Mouse (Mus musculus): ENCODE data around the gene Arid3c.

DNA sequence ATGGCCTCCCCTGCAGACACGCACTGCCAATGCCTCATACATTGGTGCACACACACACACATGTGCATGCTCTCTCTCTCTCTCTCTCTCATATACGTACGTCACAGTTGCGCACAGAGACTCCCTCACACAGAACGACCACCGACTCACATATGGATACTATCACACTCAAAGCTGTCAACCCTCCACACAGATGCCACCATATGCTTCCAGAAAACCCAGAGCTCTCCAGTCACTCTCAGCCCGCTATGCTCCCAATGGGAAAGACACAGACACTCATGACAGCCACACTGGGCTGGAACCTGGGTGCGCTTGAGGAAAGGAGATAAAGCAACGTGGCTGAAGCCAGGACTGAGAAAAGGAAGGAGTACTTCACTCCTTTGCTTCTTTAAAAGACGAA is 49.0 kb downstream of the Arid3c start:
- TF ChIP-seq CTCF (IDR thresholded peaks at IDR 0.05; ENCODE audit: insufficient read depth, low read depth, low read length) (no peak), POLR2A (IDR thresholded peaks at IDR 0.05; ENCODE audit: insufficient read depth, low read depth, low read length) (no peak)

Data from olfactory bulb, adult 2 months (tissue).